ENCODE assay signal across 9 mouse cellular contexts in the genomic region with DNA sequence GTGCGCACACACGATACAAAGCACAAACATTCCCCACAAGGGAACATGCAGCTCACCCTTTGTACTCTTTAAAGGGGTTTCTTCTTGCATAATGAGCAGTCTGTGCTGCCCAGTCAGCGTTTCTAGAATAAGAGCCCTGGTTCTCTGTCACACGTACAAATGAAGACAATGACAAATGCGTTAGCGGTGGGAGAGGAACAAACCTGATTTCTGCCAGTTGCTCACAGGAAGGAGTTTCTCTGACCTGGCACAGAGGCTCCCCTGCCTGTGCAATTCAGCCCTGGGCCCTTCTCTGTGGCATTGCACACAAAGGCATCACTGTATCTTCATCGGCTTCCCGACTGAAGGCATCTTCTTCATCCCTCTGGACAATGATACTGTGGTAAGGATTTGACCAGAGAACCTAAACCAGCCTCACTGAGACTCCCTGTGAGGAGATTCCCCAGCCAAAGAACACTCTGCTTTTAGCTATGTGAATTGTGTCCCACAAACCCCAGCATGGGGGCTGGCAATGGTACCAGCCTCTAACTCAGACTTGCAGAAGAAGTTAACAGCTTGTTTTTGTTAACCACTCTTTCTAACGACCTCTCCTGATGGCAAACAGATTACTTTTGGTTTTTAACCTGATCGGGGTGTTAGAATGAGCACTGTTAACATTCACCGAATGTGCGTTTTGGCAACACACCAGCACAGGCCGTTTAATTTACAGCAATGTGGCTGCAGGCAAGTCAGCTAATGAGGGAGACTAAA.
A peak's percentile ranks its signal among the peaks of the same experiment; 100 is the strongest.
DNase-seq lines count a peak whose midpoint lies in the region; ATAC-seq and TF ChIP-seq lines count a peak whose summit lies in the region.
"Had no signal": no experiment of that assay in that cellular context is flagged by ENCODE, and none has a peak within 500 bp of the region (broad histone marks: within the 10 kb centered on the region; RNA-seq: fewer than 3 reads in every experiment).

No protein-coding gene starts in this region.

- TF ChIP-seq CTCF in kidney, postnatal 0 days (IDR thresholded peaks at IDR 0.05; ENCODE audit: low read depth), result no peak
- no peak for TF ChIP-seq CTCF in midbrain, postnatal 0 days (IDR thresholded peaks at IDR 0.05)
- no peak for TF ChIP-seq CTCF in heart, adult 2 months (IDR thresholded peaks at IDR 0.05)

- H3K9ac ChIP-seq in forebrain, embryonic 11.5 days (ENCODE audit: low read length), result 0 out of 2 replicates have a peak overlapping the region, but pooled peaks have one; percentile 7
- no peak overlapping the region for H3K9ac ChIP-seq in kidney, postnatal 0 days (ENCODE audit: low read depth, low read length)
- no peak overlapping the region for H3K9ac ChIP-seq in midbrain, postnatal 0 days (replicated peaks; ENCODE audit: low read length, poor library complexity, severe bottlenecking)
- H3K9ac ChIP-seq in heart, adult 2 months (ENCODE audit: low read depth, low read length), result no peak overlapping the region

- H3K4me2 ChIP-seq in forebrain, embryonic 11.5 days (ENCODE audit: low read depth, low read length, severe bottlenecking), result no peak overlapping the region
- H3K4me2 ChIP-seq in kidney, postnatal 0 days (ENCODE audit: low read length), result no peak overlapping the region
- H3K4me2 ChIP-seq in midbrain, postnatal 0 days (ENCODE audit: low read depth, low read length, poor library complexity, severe bottlenecking), result no peak overlapping the region

- peaks cover 3% of the 10 kb centered on the region; the same call in 1 of the 2 replicates for H3K4me1 ChIP-seq in forebrain, embryonic 11.5 days (replicated peaks; ENCODE audit: control insufficient read depth, insufficient read depth, low read length)
- no peaks in the 10 kb centered on the region for H3K4me1 ChIP-seq in kidney, postnatal 0 days (replicated peaks; ENCODE audit: insufficient read depth, low read length)
- H3K4me1 ChIP-seq in midbrain, postnatal 0 days (ENCODE audit: insufficient read depth, low read length), result peaks cover 8% of the 10 kb centered on the region; the same call in 1 of the 2 replicates
- no peaks in the 10 kb centered on the region for H3K4me1 ChIP-seq in heart, adult 2 months (ENCODE audit: control insufficient read depth, insufficient read depth, low read length)

- TF ChIP-seq EP300 in heart, adult 2 months (IDR thresholded peaks at IDR 0.05; ENCODE audit: insufficient read depth, low read depth, low read length), result no peak

- WGBS in forebrain, embryonic 11.5 days, result 23% methylated on average over 13 of the region's 13 CpGs
- 42% methylated on average over 13 of the region's 13 CpGs for WGBS in kidney, postnatal 0 days
- WGBS in midbrain, postnatal 0 days, result 24% methylated on average over 13 of the region's 13 CpGs
- 62% methylated on average over 13 of the region's 13 CpGs for WGBS in heart, adult 2 months

- no peaks in the 10 kb centered on the region for H3K9me3 ChIP-seq in forebrain, embryonic 11.5 days (ENCODE audit: control insufficient read depth, low read length)
- H3K9me3 ChIP-seq in kidney, postnatal 0 days (replicated peaks; ENCODE audit: low read length), result no peaks in the 10 kb centered on the region
- no peaks in the 10 kb centered on the region for H3K9me3 ChIP-seq in midbrain, postnatal 0 days (ENCODE audit: low read length)

- no peaks in the 10 kb centered on the region for H3K36me3 ChIP-seq in forebrain, embryonic 11.5 days (ENCODE audit: control insufficient read depth, insufficient read depth, low read length)
- H3K36me3 ChIP-seq in kidney, postnatal 0 days (ENCODE audit: insufficient read depth, low read length), result no peaks in the 10 kb centered on the region
- H3K36me3 ChIP-seq in midbrain, postnatal 0 days (ENCODE audit: insufficient read depth, low read length), result no peaks in the 10 kb centered on the region
- H3K36me3 ChIP-seq in heart, adult 2 months (ENCODE audit: control insufficient read depth, insufficient read depth, low read length), result no peaks in the 10 kb centered on the region

- intact Hi-C loops in left cerebral cortex, postnatal 4 days (cut with DNase I), result no loop called here
- intact Hi-C loops in left cerebral cortex, postnatal 10 days (cut with DNase I), result no loop called here
- intact Hi-C loops in heart, adult 2 months (cut with DNase I), result no loop called here

- H3K79me2 ChIP-seq in heart, adult 2 months (replicated peaks; ENCODE audit: control insufficient read depth, insufficient read depth, low read length), result no peaks in the 10 kb centered on the region

- peak; percentile 38 for DNase-seq in left cerebral cortex, postnatal 4 days
- DNase-seq in left cerebral cortex, postnatal 10 days (ENCODE audit: extremely low spot score in 1 of 2, low spot score in 2 of 2), result no peak
- DNase-seq in forebrain, embryonic 11.5 days (ENCODE audit: low spot score), result no peak
- peak; percentile 46 for DNase-seq in kidney, postnatal 0 days (ENCODE audit: low spot score)
- peak; percentile 57 for DNase-seq in midbrain, postnatal 0 days (ENCODE audit: low spot score)
- DNase-seq in heart, adult 2 months, result no peak
- no peak for DNase-seq in MN1 (ENCODE audit: low spot score)
- DNase-seq in layer of hippocampus, postnatal 36 days, result no peak
- DNase-seq: lung, postnatal 36 days had no signal

- no peak for TF ChIP-seq POLR2A in heart, adult 2 months (IDR thresholded peaks at IDR 0.05; ENCODE audit: insufficient read depth, low read depth, low read length)

- no peak overlapping the region for H3K4me3 ChIP-seq in forebrain, embryonic 11.5 days (ENCODE audit: low read depth, low read length)
- no peak overlapping the region for H3K4me3 ChIP-seq in kidney, postnatal 0 days (replicated peaks; ENCODE audit: low read depth, low read length)
- H3K4me3 ChIP-seq in midbrain, postnatal 0 days (ENCODE audit: low read depth, low read length), result no peak overlapping the region
- H3K4me3 ChIP-seq in heart, adult 2 months, result no peak overlapping the region

- ATAC-seq in forebrain, embryonic 11.5 days (replicated peaks; ENCODE audit: low FRiP score), result peak; percentile 66
- ATAC-seq in kidney, postnatal 0 days (replicated peaks; ENCODE audit: low FRiP score, low read depth), result no peak
- ATAC-seq in midbrain, postnatal 0 days (ENCODE audit: low FRiP score), result no peak

- H3K27me3 ChIP-seq in forebrain, embryonic 11.5 days (ENCODE audit: control insufficient read depth, insufficient read depth, low read length), result no peaks in the 10 kb centered on the region
- H3K27me3 ChIP-seq in kidney, postnatal 0 days (ENCODE audit: insufficient read depth, low read length), result no peaks in the 10 kb centered on the region
- H3K27me3 ChIP-seq in midbrain, postnatal 0 days (ENCODE audit: insufficient read depth, low read length), result no peaks in the 10 kb centered on the region
- no peaks in the 10 kb centered on the region for H3K27me3 ChIP-seq in heart, adult 2 months (ENCODE audit: control insufficient read depth, insufficient read depth, low read length)

- H3K27ac ChIP-seq in forebrain, embryonic 11.5 days (ENCODE audit: low read depth, low read length), result no peak overlapping the region
- H3K27ac ChIP-seq in kidney, postnatal 0 days, result no peak overlapping the region
- H3K27ac ChIP-seq in midbrain, postnatal 0 days (ENCODE audit: low read depth, low read length), result peak overlapping the region; percentile 51; the same call in 1 of the 2 replicates
- H3K27ac ChIP-seq in heart, adult 2 months, result no peak overlapping the region

Comparison
In these comparisons a context has a peak if more than half of its experiments do, and no peak if none do; other contexts are left out.
1. DNase-seq: peak in left cerebral cortex, postnatal 4 days (single experiment), kidney, postnatal 0 days (single experiment) and midbrain, postnatal 0 days (single experiment); none in left cerebral cortex, postnatal 10 days (0 of 2), forebrain, embryonic 11.5 days (single experiment), heart, adult 2 months (0 of 2), MN1 (single experiment) and layer of hippocampus, postnatal 36 days (0 of 2).